Mouse (Mus musculus): Measurements from ENCODE around the gene Fuca1. TPM values are rescaled to one million over a fixed set of nuclear protein-coding genes. Genes with fewer than 3 reads are reported as not detected.

Gene Fuca1
- polyA plus RNA-seq, 1 experiment from 2014 or later, result 71.8 TPM

DNA sequence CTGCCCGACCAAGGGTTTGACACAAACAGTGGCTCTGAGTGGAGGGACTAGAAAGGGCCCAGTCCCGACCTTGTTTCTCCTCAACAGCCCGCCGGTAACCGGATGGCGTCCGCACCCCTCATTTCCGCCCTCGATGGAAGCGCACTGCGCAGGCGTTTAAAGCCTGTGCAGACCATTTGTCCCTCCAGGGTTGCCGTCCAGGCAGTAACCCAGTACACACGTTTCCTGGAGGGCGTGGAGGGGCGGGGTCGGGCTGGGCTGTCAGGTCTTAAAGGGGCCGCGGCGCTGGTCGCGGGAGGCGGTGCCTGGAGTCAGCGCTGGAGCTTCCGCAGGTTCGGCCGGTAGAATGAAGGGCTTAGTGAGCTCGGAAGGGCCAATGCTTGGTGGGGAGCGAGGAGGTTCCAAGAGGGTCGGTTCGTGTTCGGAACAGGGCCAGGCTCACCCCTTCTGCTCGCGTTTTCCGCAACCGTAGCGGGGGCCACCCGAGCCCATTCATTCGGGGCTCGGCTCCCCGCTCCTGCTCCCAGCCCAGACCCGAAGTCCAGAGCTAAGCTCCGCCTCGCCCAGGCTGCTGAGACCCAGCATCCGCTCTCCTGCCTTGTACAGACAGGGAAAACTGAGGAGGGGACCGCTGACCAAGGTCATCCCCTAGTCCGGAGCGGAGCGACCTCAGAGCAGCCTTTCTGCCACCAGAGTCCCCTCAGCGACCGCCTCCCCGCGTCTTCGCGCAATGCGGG, 43.1 kb downstream of the Fuca1 start, which contains the start of gene Gale:
Gene Gale (plus strand): TSS at position 271 of the 737 bp plus-strand sequence.
- H3K9ac ChIP-seq, result peak within 1 kb of the TSS; percentile 80
- peak within 1 kb of the TSS; percentile 96 for H3K4me2 ChIP-seq
- WGBS, result under 1% methylated on average over 56 of the region's 56 CpGs
- peak within 1 kb of the TSS; percentile 93 for H3K27ac ChIP-seq
- ATAC-seq (replicated peaks; ENCODE audit: low FRiP score), result peak; percentile 93
- H3K9me3 ChIP-seq (replicated peaks), result no peaks in the 10 kb centered on the region
- H3K4me1 ChIP-seq, result peaks cover 22% of the 10 kb centered on the region
- peak within 1 kb of the TSS; percentile 86 for H3K4me3 ChIP-seq (replicated peaks)
- H3K36me3 ChIP-seq, result peaks cover 60% of the 10 kb centered on the region
- H3K27me3 ChIP-seq, result no peaks in the 10 kb centered on the region

DNA sequence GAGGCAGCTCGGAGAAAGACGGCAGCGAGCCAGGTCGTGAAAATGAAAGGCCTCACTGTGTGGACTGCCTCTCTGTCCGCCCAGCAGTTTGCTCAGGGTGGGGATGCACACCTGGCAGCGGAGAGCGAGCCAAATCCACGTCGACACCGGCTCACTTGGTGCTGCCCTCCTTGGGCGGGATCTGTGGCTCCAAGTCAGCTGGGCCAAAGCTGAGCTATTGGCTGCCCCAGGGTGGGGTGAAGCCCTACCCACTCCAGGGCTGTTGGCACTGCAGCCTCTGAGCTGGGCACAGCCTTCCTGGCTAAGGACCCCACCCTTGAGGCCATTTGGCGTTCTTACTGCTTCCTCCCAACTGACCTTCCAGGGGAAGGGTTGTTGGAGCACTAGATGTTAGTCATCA, 43.9 kb downstream of the Fuca1 start:
- ATAC-seq (replicated peaks; ENCODE audit: low FRiP score), result 0 out of 2 replicates have a peak, but pooled peaks have one; percentile 7
- H3K9ac ChIP-seq, result peak overlapping the region; percentile 68
- H3K27me3 ChIP-seq, result no peaks in the 10 kb centered on the region
- H3K4me2 ChIP-seq, result peak overlapping the region; percentile 96
- peaks cover 60% of the 10 kb centered on the region for H3K36me3 ChIP-seq
- peaks cover 22% of the 10 kb centered on the region for H3K4me1 ChIP-seq
- 3% methylated on average over 12 of the region's 12 CpGs for WGBS
- H3K27ac ChIP-seq, result peak overlapping the region; percentile 82; the same call in 1 of the 2 replicates
- peak overlapping the region; percentile 86 for H3K4me3 ChIP-seq (replicated peaks)
- no peaks in the 10 kb centered on the region for H3K9me3 ChIP-seq (replicated peaks)

DNA sequence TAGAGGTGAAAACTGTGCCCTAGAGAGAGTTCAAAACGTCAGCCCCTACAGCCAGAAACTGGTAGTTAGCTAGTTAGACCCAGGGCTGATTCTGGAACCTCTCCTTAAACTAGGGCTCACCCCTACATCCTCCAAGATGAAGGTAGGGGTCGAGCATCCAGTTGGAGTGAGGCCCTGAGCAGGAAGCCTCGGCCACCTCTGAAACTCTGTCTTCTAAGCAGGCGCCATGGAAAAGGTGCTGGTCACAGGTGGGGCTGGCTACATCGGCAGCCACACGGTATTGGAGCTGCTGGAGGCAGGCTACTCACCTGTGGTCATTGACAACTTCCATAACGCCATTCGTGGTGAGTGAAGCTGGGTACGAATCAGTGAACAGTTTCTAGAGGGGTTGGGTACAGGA, 44.6 kb downstream of the Fuca1 start:
- Histone ChIP-seq H3K27ac (no peak overlapping the region), H3K4me1 (peaks cover 22% of the 10 kb centered on the region), H3K36me3 (peaks cover 60% of the 10 kb centered on the region), H3K4me2 (peak overlapping the region; percentile 96), H3K4me3 (replicated peaks) (peak overlapping the region; percentile 86), H3K27me3 (no peaks in the 10 kb centered on the region), H3K9me3 (replicated peaks) (no peaks in the 10 kb centered on the region), H3K9ac (peak overlapping the region; percentile 68)
- 78% methylated on average over 9 of the region's 9 CpGs for WGBS
- ATAC-seq (replicated peaks; ENCODE audit: low FRiP score), result no peak

DNA sequence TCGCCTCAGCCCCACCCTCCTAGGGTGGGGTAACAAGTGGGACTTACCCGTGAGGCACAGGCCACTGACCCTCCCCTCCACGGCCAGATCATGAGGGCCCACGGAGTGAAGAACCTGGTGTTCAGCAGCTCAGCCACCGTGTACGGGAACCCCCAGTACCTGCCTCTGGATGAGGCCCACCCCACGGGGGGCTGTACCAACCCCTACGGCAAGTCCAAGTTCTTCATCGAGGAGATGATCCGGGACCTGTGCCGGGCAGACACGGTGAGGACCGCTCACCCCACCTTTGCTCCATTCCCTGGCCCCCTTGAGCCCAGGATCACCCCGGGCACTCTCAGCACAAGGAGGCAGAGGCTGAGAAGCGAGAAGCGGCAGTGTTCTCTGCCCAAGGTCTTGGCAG, 45.7 kb downstream of the Fuca1 start:
- WGBS, result 91% methylated on average over 16 of the region's 16 CpGs
- Histone ChIP-seq H3K27me3 (no peaks in the 10 kb centered on the region), H3K27ac (no peak overlapping the region), H3K4me2 (no peak overlapping the region), H3K9me3 (replicated peaks) (no peaks in the 10 kb centered on the region), H3K36me3 (peaks cover 54% of the 10 kb centered on the region), H3K4me3 (replicated peaks) (no peak overlapping the region), H3K4me1 (peaks cover 28% of the 10 kb centered on the region), H3K9ac (no peak overlapping the region)
- ATAC-seq (replicated peaks; ENCODE audit: low FRiP score), result no peak

DNA sequence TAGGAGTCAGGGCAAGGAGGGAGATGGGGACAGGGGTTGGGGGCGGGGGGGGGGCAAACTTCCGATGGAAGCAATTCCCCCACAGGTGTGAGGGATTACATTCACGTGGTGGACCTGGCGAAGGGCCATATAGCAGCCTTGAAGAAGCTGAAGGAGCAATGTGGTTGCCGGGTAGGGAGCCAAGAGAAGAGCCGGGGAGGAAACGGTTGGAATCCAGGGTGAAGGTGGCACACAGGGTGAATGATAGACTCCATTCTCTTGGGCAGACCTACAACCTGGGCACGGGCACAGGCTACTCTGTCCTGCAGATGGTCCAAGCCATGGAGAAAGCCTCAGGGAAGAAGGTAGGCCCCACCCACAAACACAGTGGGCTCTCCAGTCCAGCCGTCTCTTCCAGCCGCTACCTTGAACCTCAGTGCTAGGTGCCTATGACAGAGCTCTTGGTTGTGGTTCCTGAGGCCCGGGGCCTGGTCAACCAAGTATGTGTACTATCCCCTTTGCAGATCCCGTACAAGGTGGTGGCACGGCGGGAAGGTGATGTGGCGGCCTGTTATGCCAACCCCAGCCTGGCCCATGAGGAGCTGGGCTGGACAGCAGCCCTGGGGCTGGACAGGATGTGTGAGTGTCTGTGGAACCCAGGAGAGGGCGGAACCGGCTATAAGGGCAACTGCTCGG, 46.7 kb downstream of the Fuca1 start:
- peaks cover 34% of the 10 kb centered on the region for H3K4me1 ChIP-seq
- H3K9ac ChIP-seq, result no peak overlapping the region
- peaks cover 50% of the 10 kb centered on the region for H3K36me3 ChIP-seq
- 89% methylated on average over 18 of the region's 18 CpGs for WGBS
- no peak overlapping the region for H3K27ac ChIP-seq
- no peak for ATAC-seq (replicated peaks; ENCODE audit: low FRiP score)
- no peak overlapping the region for H3K4me3 ChIP-seq (replicated peaks)
- no peaks in the 10 kb centered on the region for H3K27me3 ChIP-seq
- H3K4me2 ChIP-seq, result no peak overlapping the region
- no peaks in the 10 kb centered on the region for H3K9me3 ChIP-seq (replicated peaks)

DNA sequence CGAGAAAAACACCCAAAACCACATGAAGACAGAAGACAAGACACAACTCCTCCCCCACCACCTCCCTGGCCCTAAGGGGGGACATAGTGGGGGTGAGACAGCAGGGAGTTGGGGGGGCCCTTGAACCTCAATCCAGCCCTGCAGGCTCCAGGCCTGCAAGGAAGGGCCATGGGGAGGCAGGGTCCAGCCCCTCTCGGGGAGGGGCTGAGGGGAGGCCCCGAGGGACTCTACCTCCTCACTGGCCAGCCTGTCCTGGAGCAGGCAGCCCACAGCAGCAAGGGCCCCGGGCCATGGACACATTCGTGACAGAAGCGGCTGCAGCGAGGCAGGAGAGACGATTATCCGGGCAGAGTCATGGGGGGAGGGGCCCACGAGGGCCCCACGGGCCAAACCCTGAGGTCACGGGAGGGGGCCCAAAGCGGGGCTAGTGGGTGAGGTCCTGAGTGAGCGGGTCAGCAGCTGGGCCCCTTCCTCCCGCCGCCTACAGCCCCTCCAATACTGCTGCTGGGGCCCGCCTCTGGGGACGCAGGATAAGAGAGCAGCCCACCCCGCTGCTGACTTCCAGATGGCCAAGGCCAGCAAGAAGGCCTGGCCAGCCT, 47.8 kb downstream of the Fuca1 start:
- H3K9ac ChIP-seq, result peak overlapping the region; percentile 26; the same call in 1 of the 2 replicates
- no peak for ATAC-seq (replicated peaks; ENCODE audit: low FRiP score)
- H3K4me2 ChIP-seq, result no peak overlapping the region
- H3K27ac ChIP-seq, result 0 out of 2 replicates have a peak overlapping the region, but pooled peaks have one; percentile 18
- H3K27me3 ChIP-seq, result no peaks in the 10 kb centered on the region
- H3K36me3 ChIP-seq, result peaks cover 50% of the 10 kb centered on the region
- H3K4me1 ChIP-seq, result peaks cover 35% of the 10 kb centered on the region
- H3K4me3 ChIP-seq (replicated peaks), result no peak overlapping the region
- no peaks in the 10 kb centered on the region for H3K9me3 ChIP-seq (replicated peaks)
- 56% methylated on average over 19 of the region's 19 CpGs for WGBS

DNA sequence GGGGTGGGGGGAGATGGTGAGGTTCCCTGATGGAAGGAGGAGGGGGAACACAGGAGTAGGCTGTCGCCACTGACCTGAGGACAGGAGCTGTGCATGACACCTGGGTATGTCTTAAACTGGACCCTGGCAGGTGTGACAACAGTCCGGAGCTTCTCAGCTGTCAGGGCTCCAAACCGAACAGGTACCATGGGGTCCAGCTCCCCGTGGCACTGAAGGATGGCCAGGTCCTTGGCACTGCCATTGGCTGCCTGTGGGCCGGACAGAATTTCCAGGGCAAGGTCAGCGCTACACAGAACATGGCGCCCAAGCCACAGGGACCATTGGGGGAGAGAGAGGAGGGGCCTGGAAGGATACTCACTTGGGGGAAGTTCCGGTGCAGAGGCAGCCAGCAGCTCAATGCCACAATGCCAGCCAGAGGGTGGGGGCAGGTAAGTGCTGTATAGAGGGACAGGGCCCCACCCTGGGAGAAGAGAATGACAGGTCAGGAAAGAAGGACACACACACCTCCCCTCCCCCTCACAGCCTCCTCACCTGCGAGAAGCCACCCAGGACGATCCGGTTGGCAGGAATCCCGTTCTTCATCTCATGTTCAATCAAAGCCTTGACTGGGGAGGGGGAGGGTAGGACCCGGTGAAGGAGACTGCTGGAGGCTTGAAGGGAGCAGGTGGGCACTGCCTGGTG, 48.7 kb downstream of the Fuca1 start:
- 89% methylated on average over 13 of the region's 13 CpGs for WGBS
- peaks cover 51% of the 10 kb centered on the region for H3K36me3 ChIP-seq
- H3K4me3 ChIP-seq (replicated peaks), result no peak overlapping the region
- no peaks in the 10 kb centered on the region for H3K9me3 ChIP-seq (replicated peaks)
- no peaks in the 10 kb centered on the region for H3K27me3 ChIP-seq
- H3K4me2 ChIP-seq, result no peak overlapping the region
- no peak for ATAC-seq (replicated peaks; ENCODE audit: low FRiP score)
- peaks cover 32% of the 10 kb centered on the region for H3K4me1 ChIP-seq
- H3K9ac ChIP-seq, result peak overlapping the region; percentile 26; the same call in 1 of the 2 replicates
- H3K27ac ChIP-seq, result no peak overlapping the region

DNA sequence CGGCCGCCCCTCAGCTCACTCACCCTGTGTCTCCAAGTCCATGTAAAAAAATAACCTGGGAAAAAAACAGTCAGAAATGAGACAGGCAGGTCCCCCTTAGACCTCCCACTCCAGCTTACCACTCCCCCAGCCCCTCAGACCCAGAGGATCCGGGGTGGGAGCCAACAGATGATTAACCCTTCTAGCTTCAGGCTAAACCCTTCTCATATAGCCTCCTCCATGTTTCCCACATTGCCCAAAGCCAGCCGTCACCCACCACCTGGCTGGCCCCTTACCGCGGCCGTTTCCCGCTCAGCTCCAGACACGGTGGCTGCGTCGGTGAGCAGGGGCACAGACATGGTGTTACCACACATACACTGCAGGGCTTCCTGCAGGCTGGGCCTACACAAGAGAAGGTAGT, 50.0 kb downstream of the Fuca1 start:
- no peak overlapping the region for H3K27ac ChIP-seq
- H3K4me3 ChIP-seq (replicated peaks), result peak overlapping the region; percentile 99; the same call in 1 of the 2 replicates
- H3K9ac ChIP-seq, result no peak overlapping the region
- no peaks in the 10 kb centered on the region for H3K9me3 ChIP-seq (replicated peaks)
- H3K36me3 ChIP-seq, result peaks cover 64% of the 10 kb centered on the region
- no peak for ATAC-seq (replicated peaks; ENCODE audit: low FRiP score)
- H3K4me1 ChIP-seq, result peaks cover 22% of the 10 kb centered on the region
- no peaks in the 10 kb centered on the region for H3K27me3 ChIP-seq
- 82% methylated on average over 11 of the region's 11 CpGs for WGBS
- peak overlapping the region; percentile 89; the same call in 1 of the 2 replicates for H3K4me2 ChIP-seq

DNA sequence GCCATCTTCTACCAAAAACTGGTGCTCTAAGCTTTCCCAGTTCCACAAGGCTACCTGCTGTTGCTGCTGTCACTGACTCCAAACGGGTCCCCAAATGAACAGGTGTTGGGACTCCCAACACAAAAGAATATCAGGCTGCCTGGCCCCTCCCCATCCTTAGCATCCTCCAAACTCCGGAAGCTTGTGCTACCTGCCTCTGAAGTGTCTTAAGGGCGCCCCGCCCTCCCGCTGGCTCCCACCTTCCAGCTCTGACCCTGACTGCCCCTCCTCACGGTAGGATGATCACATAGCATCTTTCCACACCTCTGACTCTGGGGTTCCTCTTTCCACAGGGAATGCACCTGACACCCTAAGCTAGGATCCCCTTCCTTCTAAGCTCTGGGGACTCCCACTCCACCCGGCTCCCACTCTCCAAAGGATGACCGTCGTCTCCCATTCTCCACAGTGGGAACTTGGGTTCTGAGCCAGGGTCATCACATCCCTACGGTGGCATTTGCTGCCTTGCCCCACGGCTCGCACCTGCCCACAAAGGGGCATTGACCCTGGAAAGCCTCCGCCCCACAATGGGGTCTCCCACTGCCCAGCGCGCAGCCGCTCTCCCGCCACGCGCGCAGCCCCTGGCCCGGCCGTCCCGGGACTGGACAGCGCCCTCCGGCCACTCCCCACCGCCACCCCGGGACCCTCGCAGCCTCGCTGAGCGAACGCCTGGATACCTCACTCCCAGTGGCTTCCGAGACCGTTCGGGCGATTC, 51.4 kb downstream of the Fuca1 start:
- Histone ChIP-seq H3K27ac (peak overlapping the region; percentile 83), H3K4me2 (peak overlapping the region; percentile 89), H3K9me3 (replicated peaks) (no peaks in the 10 kb centered on the region), H3K27me3 (no peaks in the 10 kb centered on the region), H3K9ac (peak overlapping the region; percentile 97), H3K36me3 (peaks cover 66% of the 10 kb centered on the region), H3K4me1 (peaks cover 22% of the 10 kb centered on the region), H3K4me3 (replicated peaks) (peak overlapping the region; percentile 99)
- WGBS, result under 1% methylated on average over 35 of the region's 35 CpGs
- ATAC-seq (replicated peaks; ENCODE audit: low FRiP score), result no peak

DNA sequence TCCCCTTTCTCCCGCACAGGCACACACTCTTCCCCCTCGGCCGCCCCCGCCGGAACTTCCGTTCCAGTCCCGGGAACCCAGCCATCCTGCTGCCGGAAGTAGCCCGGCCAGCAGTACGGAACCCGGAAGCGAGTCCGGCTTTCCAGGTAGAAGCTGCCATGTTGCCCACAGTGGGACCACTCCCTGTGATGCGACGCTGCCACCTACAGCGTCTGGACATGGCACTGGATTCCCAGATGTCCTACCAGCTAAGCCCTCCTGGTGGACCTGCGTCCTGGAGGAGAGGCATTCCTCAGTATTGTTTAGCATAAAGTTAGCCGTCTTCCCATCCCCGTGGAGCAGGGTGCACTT, 52.0 kb downstream of the Fuca1 start, which contains the start of gene Lypla2:
Gene Lypla2 (minus strand): TSS at position 71 of the 351 bp plus-strand sequence.
- H3K4me2 ChIP-seq, result peak within 1 kb of the TSS; percentile 89
- peak within 1 kb of the TSS; percentile 97 for H3K9ac ChIP-seq
- WGBS, result 2% methylated on average over 19 of the region's 19 CpGs
- H3K36me3 ChIP-seq, result peaks cover 64% of the 10 kb centered on the region
- peaks cover 22% of the 10 kb centered on the region for H3K4me1 ChIP-seq
- H3K27me3 ChIP-seq, result no peaks in the 10 kb centered on the region
- H3K4me3 ChIP-seq (replicated peaks), result peak within 1 kb of the TSS; percentile 99
- peak; percentile 84 for ATAC-seq (replicated peaks; ENCODE audit: low FRiP score)
- no peaks in the 10 kb centered on the region for H3K9me3 ChIP-seq (replicated peaks)
- H3K27ac ChIP-seq, result peak within 1 kb of the TSS; percentile 83
